9 mouse cellular contexts compared by ENCODE assay signal in genomic region chr7:49558240-49558640, GRCm38 (mm10).
DNase-seq lines count a peak whose midpoint lies in the region; ATAC-seq and TF ChIP-seq lines count a peak whose summit lies in the region.
"Had no signal": no experiment of that assay in that cellular context is flagged by ENCODE, and none has a peak within 500 bp of the region (broad histone marks: within the 10 kb centered on the region; RNA-seq: fewer than 3 reads in every experiment).

No protein-coding gene starts in this region.

- H3K27me3 ChIP-seq in forebrain, postnatal 0 days (ENCODE audit: insufficient read depth, low read length): no peaks in the 10 kb centered on the region
- H3K27me3 ChIP-seq in forebrain, embryonic 11.5 days (ENCODE audit: control insufficient read depth, insufficient read depth, low read length): no peaks in the 10 kb centered on the region
- H3K27me3 ChIP-seq in midbrain, postnatal 0 days (ENCODE audit: insufficient read depth, low read length): no peaks in the 10 kb centered on the region
- no peaks in the 10 kb centered on the region for H3K27me3 ChIP-seq in midbrain, embryonic 15.5 days (replicated peaks)
- H3K27me3 ChIP-seq in heart, embryonic 13.5 days (replicated peaks): no peaks in the 10 kb centered on the region
- H3K27me3 ChIP-seq: megakaryocyte, embryonic 14.5 days had no signal

- no peak for ATAC-seq in forebrain, postnatal 0 days
- ATAC-seq in forebrain, embryonic 11.5 days (replicated peaks; ENCODE audit: low FRiP score): no peak
- no peak for ATAC-seq in midbrain, postnatal 0 days (ENCODE audit: low FRiP score)
- no peak for ATAC-seq in midbrain, embryonic 15.5 days (replicated peaks)
- ATAC-seq in heart, embryonic 13.5 days (ENCODE audit: extremely low read depth, insufficient number of reproducible peaks, low FRiP score, low TSS enrichment): 0 out of 2 replicates have a peak, but pooled peaks have one; percentile 10

- TF ChIP-seq CTCF in forebrain, postnatal 0 days (IDR thresholded peaks at IDR 0.05; ENCODE audit: low read depth): no peak
- no peak for TF ChIP-seq CTCF in midbrain, postnatal 0 days (IDR thresholded peaks at IDR 0.05)

- H3K36me3 ChIP-seq in forebrain, postnatal 0 days (ENCODE audit: insufficient read depth): peaks cover 20% of the 10 kb centered on the region
- no peaks in the 10 kb centered on the region for H3K36me3 ChIP-seq in forebrain, embryonic 11.5 days (ENCODE audit: control insufficient read depth, insufficient read depth, low read length)
- peaks cover 8% of the 10 kb centered on the region for H3K36me3 ChIP-seq in midbrain, postnatal 0 days (ENCODE audit: insufficient read depth, low read length)
- H3K36me3 ChIP-seq in midbrain, embryonic 15.5 days (replicated peaks): 0 out of 2 replicates have a peak, but pooled peaks cover 6% of the 10 kb centered on the region
- H3K36me3 ChIP-seq in heart, embryonic 13.5 days: peaks cover 74% of the 10 kb centered on the region

- DNase-seq in forebrain, postnatal 0 days: no peak
- DNase-seq in forebrain, embryonic 11.5 days (ENCODE audit: low spot score): no peak
- DNase-seq in midbrain, postnatal 0 days (ENCODE audit: low spot score): no peak
- DNase-seq in testis, postnatal 14 days (ENCODE audit: low spot score): peak; percentile 41
- DNase-seq in adrenal gland, postnatal 36 days: no peak
- no peak for DNase-seq in spleen, adult 12 weeks (ENCODE audit: low spot score)

- no peaks in the 10 kb centered on the region for H3K4me1 ChIP-seq in forebrain, postnatal 0 days (ENCODE audit: insufficient read depth)
- no peaks in the 10 kb centered on the region for H3K4me1 ChIP-seq in forebrain, embryonic 11.5 days (replicated peaks; ENCODE audit: control insufficient read depth, insufficient read depth, low read length)
- no peaks in the 10 kb centered on the region for H3K4me1 ChIP-seq in midbrain, postnatal 0 days (ENCODE audit: insufficient read depth, low read length)
- peaks cover 5% of the 10 kb centered on the region; the same call in 1 of the 2 replicates for H3K4me1 ChIP-seq in midbrain, embryonic 15.5 days
- H3K4me1 ChIP-seq in heart, embryonic 13.5 days: peaks cover 78% of the 10 kb centered on the region

- H3K9ac ChIP-seq in forebrain, postnatal 0 days: no peak overlapping the region
- H3K9ac ChIP-seq in forebrain, embryonic 11.5 days (ENCODE audit: low read length): no peak overlapping the region
- H3K9ac ChIP-seq in midbrain, postnatal 0 days (replicated peaks; ENCODE audit: low read length, poor library complexity, severe bottlenecking): no peak overlapping the region
- no peak overlapping the region for H3K9ac ChIP-seq in midbrain, embryonic 15.5 days
- H3K9ac ChIP-seq in heart, embryonic 13.5 days: peak overlapping the region; percentile 70

- no peaks in the 10 kb centered on the region for H3K9me3 ChIP-seq in forebrain, postnatal 0 days (ENCODE audit: low read length)
- H3K9me3 ChIP-seq in forebrain, embryonic 11.5 days (ENCODE audit: control insufficient read depth, low read length): no peaks in the 10 kb centered on the region
- no peaks in the 10 kb centered on the region for H3K9me3 ChIP-seq in midbrain, postnatal 0 days (ENCODE audit: low read length)
- no peaks in the 10 kb centered on the region for H3K9me3 ChIP-seq in midbrain, embryonic 15.5 days
- H3K9me3 ChIP-seq in heart, embryonic 13.5 days: no peaks in the 10 kb centered on the region

- H3K4me3 ChIP-seq in forebrain, postnatal 0 days (ENCODE audit: low read depth, low read length): no peak overlapping the region
- H3K4me3 ChIP-seq in forebrain, embryonic 11.5 days (ENCODE audit: low read depth, low read length): no peak overlapping the region
- no peak overlapping the region for H3K4me3 ChIP-seq in midbrain, postnatal 0 days (ENCODE audit: low read depth, low read length)
- no peak overlapping the region for H3K4me3 ChIP-seq in midbrain, embryonic 15.5 days
- H3K4me3 ChIP-seq in heart, embryonic 13.5 days: no peak overlapping the region
- H3K4me3 ChIP-seq: megakaryocyte, embryonic 14.5 days had no signal

- WGBS in forebrain, postnatal 0 days: 39% methylated on average over 12 of the region's 12 CpGs
- 87% methylated on average over 12 of the region's 12 CpGs for WGBS in forebrain, embryonic 11.5 days
- 68% methylated on average over 12 of the region's 12 CpGs for WGBS in midbrain, postnatal 0 days
- WGBS in midbrain, embryonic 15.5 days: 85% methylated on average over 12 of the region's 12 CpGs
- WGBS in heart, embryonic 13.5 days: 37% methylated on average over 12 of the region's 12 CpGs

- 0 out of 2 replicates have a peak overlapping the region, but pooled peaks have one; percentile 4 for H3K27ac ChIP-seq in forebrain, postnatal 0 days (ENCODE audit: low read depth, low read length)
- H3K27ac ChIP-seq in forebrain, embryonic 11.5 days (ENCODE audit: low read depth, low read length): no peak overlapping the region
- 0 out of 2 replicates have a peak overlapping the region, but pooled peaks have one; percentile 3 for H3K27ac ChIP-seq in midbrain, postnatal 0 days (ENCODE audit: low read depth, low read length)
- H3K27ac ChIP-seq in midbrain, embryonic 15.5 days: no peak overlapping the region
- H3K27ac ChIP-seq in heart, embryonic 13.5 days (replicated peaks): peak overlapping the region; percentile 95

- H3K4me2 ChIP-seq in forebrain, postnatal 0 days (ENCODE audit: low read depth): no peak overlapping the region
- H3K4me2 ChIP-seq in forebrain, embryonic 11.5 days (ENCODE audit: low read depth, low read length, severe bottlenecking): no peak overlapping the region
- H3K4me2 ChIP-seq in midbrain, postnatal 0 days (ENCODE audit: low read depth, low read length, poor library complexity, severe bottlenecking): no peak overlapping the region
- H3K4me2 ChIP-seq in midbrain, embryonic 15.5 days: no peak overlapping the region
- peak overlapping the region; percentile 42 for H3K4me2 ChIP-seq in heart, embryonic 13.5 days

Comparison
In these comparisons a context has a peak if more than half of its experiments do, and no peak if none do; other contexts are left out.
1. H3K27ac ChIP-seq: peak in forebrain, postnatal 0 days (single experiment), midbrain, postnatal 0 days (single experiment) and heart, embryonic 13.5 days (single experiment); none in forebrain, embryonic 11.5 days (single experiment) and midbrain, embryonic 15.5 days (single experiment).